Mouse (Mus musculus) ES-Bruce4 (cell line): ENCODE data around the gene Ptf1a.

ENCODE experiments used
- CTCF ChIP-seq: IDR thresholded peaks from one replicate; pipeline ENCODE4 v1.8.1; 2011; ENCODE audit warnings: low read depth, low read length
- POLR2A ChIP-seq: IDR thresholded peaks from one replicate; pipeline ENCODE4 v1.8.1; 2011; ENCODE audit warnings: low read length; ENCODE audit not compliant: insufficient read depth

DNA sequence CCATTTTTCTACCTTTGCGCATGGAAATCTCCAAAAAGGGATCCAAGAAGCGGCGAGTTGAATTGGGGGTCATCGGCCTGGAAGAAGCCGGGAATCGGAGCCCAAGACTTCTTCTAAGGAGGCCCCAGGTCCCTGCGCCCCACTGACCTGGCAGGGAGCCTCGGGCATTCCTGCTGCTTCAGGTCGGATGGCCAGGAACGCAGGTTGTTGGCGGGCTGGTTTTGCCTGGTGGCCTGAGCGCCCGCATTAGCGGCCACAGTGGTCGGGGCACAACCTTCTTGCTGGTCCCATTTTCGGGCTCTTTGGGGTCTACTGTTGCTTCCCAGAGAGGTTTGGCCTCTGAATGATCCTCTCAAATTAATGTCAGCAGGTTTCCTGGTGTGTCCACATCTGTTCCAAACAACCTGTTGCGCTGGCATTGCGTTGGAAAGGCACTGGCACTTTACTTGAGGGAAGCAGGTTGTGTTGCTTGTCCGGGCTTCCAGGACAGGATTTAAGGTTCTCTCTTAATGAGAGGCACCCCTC, 7.1 kb downstream of the Ptf1a start:
- TF ChIP-seq POLR2A (no peak), CTCF (no peak)
